Mouse (Mus musculus): ENCODE measurements around the gene Mrps12. TPM values are rescaled to one million over a fixed set of nuclear protein-coding genes. Genes with fewer than 3 reads are reported as not detected.

The Mrps12 gene
- total and polyA plus RNA-seq, 2 experiments from 2014 or later = 66.4 to 111 TPM

- Histone ChIP-seq H3K4me1 (ENCODE audit: insufficient read depth, low read length) (peaks cover 16% of the 10 kb centered on the region), H3K36me3 (ENCODE audit: insufficient read depth, low read length) (peaks cover 12% of the 10 kb centered on the region), H3K4me2 (ENCODE audit: low read depth, low read length) (peak overlapping the region; percentile 76), H3K9me3 (ENCODE audit: low read length) (no peaks in the 10 kb centered on the region), H3K9ac (replicated peaks; ENCODE audit: low read length) (peak overlapping the region; percentile 69; the same call in 1 of the 2 replicates), H3K27me3 (ENCODE audit: insufficient read depth, low read length) (no peaks in the 10 kb centered on the region), H3K27ac (no peak overlapping the region), H3K4me3 (ENCODE audit: low read length) (peak overlapping the region; percentile 81)
- ATAC-seq (no peak), DNase-seq (ENCODE audit: low spot score) (no peak)
- no peak for TF ChIP-seq CTCF (IDR thresholded peaks at IDR 0.05; ENCODE audit: low read depth)
- 85% methylated on average over 6 of the region's 6 CpGs for WGBS
These were observed 23.6 kb upstream of the Mrps12 start for GRCm38 (mm10) chr7:28765211-28765610.

- Histone ChIP-seq H3K36me3 (ENCODE audit: insufficient read depth, low read length) (peaks cover 21% of the 10 kb centered on the region), H3K9ac (replicated peaks; ENCODE audit: low read length) (no peak overlapping the region), H3K4me3 (ENCODE audit: low read length) (no peak overlapping the region), H3K4me2 (ENCODE audit: low read depth, low read length) (no peak overlapping the region), H3K4me1 (ENCODE audit: insufficient read depth, low read length) (peaks cover 12% of the 10 kb centered on the region; the same call in 1 of the 2 replicates), H3K9me3 (ENCODE audit: low read length) (no peaks in the 10 kb centered on the region), H3K27ac (no peak overlapping the region), H3K27me3 (ENCODE audit: insufficient read depth, low read length) (no peaks in the 10 kb centered on the region)
- ATAC-seq = no peak
- no peak for DNase-seq (ENCODE audit: low spot score)
- 94% methylated on average over 9 of the region's 9 CpGs for WGBS
- no peak for TF ChIP-seq CTCF (IDR thresholded peaks at IDR 0.05; ENCODE audit: low read depth)
These were observed 20.3 kb upstream of the Mrps12 start for GRCm38 (mm10) chr7:28761907-28762306.

- Histone ChIP-seq H3K27ac (no peak overlapping the region), H3K36me3 (ENCODE audit: insufficient read depth, low read length) (peaks cover 21% of the 10 kb centered on the region), H3K4me1 (ENCODE audit: insufficient read depth, low read length) (no peaks in the 10 kb centered on the region), H3K4me3 (ENCODE audit: low read length) (no peak overlapping the region), H3K9ac (replicated peaks; ENCODE audit: low read length) (no peak overlapping the region), H3K27me3 (ENCODE audit: insufficient read depth, low read length) (0 out of 2 replicates have a peak, but pooled peaks cover 4% of the 10 kb centered on the region), H3K9me3 (ENCODE audit: low read length) (no peaks in the 10 kb centered on the region), H3K4me2 (ENCODE audit: low read depth, low read length) (no peak overlapping the region)
- no peak for DNase-seq (ENCODE audit: low spot score)
- no peak for TF ChIP-seq CTCF (IDR thresholded peaks at IDR 0.05; ENCODE audit: low read depth)
- 83% methylated on average over 13 of the region's 13 CpGs for WGBS
- no peak for ATAC-seq
These were observed 17.0 kb upstream of the Mrps12 start for GRCm38 (mm10) chr7:28758623-28759022.

- Histone ChIP-seq H3K9ac (replicated peaks; ENCODE audit: low read length) (peak within 1 kb of the TSS; percentile 15; the same call in 1 of the 2 replicates), H3K27ac (no peak within 1 kb of the TSS), H3K4me1 (ENCODE audit: insufficient read depth, low read length) (no peaks in the 10 kb centered on the region), H3K4me2 (ENCODE audit: low read depth, low read length) (peak within 1 kb of the TSS; percentile 48), H3K27me3 (ENCODE audit: insufficient read depth, low read length) (0 out of 2 replicates have a peak, but pooled peaks cover 4% of the 10 kb centered on the region), H3K4me3 (ENCODE audit: low read length) (peak within 1 kb of the TSS; percentile 12; the same call in 1 of the 2 replicates), H3K9me3 (ENCODE audit: low read length) (no peaks in the 10 kb centered on the region), H3K36me3 (ENCODE audit: insufficient read depth, low read length) (peaks cover 13% of the 10 kb centered on the region)
- ATAC-seq (peak; percentile 51; the same call in 1 of the 2 replicates), DNase-seq (ENCODE audit: low spot score) (no peak)
- WGBS = 5% methylated on average over 15 of the region's 17 CpGs
- TF ChIP-seq CTCF (IDR thresholded peaks at IDR 0.05; ENCODE audit: low read depth) = no peak
These were observed 14.5 kb upstream of the Mrps12 start, which contains the start of gene Ccer2 for GRCm38 (mm10) chr7:28756079-28756478. Gene Ccer2 (plus strand): TSS chr7:28756174.

- H3K9me3 ChIP-seq (ENCODE audit: low read length) = no peaks in the 10 kb centered on the region
- peak; percentile 54; the same call in 1 of the 2 replicates for ATAC-seq
- H3K27ac ChIP-seq = no peak overlapping the region
- no peaks in the 10 kb centered on the region for H3K4me1 ChIP-seq (ENCODE audit: insufficient read depth, low read length)
- no peak overlapping the region for H3K4me3 ChIP-seq (ENCODE audit: low read length)
- 95% methylated on average over 7 of the region's 7 CpGs for WGBS
- no peak for TF ChIP-seq CTCF (IDR thresholded peaks at IDR 0.05; ENCODE audit: low read depth)
- DNase-seq (ENCODE audit: low spot score) = no peak
- no peak overlapping the region for H3K4me2 ChIP-seq (ENCODE audit: low read depth, low read length)
- H3K9ac ChIP-seq (replicated peaks; ENCODE audit: low read length) = no peak overlapping the region
- no peaks in the 10 kb centered on the region for H3K27me3 ChIP-seq (ENCODE audit: insufficient read depth, low read length)
- H3K36me3 ChIP-seq (ENCODE audit: insufficient read depth, low read length) = 0 out of 2 replicates have a peak, but pooled peaks cover 5% of the 10 kb centered on the region
These were observed 8.3 kb upstream of the Mrps12 start for GRCm38 (mm10) chr7:28749935-28750334.

GRCm38 (mm10) chr7:28741368-28741708, 282 bp downstream of the Mrps12 start:
- TF ChIP-seq CTCF (IDR thresholded peaks at IDR 0.05; ENCODE audit: low read depth) = no peak
- DNase-seq (ENCODE audit: low spot score) (no peak), ATAC-seq (no peak; the same call in 1 of the 2 replicates)
- H3K27me3 ChIP-seq (ENCODE audit: insufficient read depth, low read length) = no peaks in the 10 kb centered on the region
- 0 out of 2 replicates have a peak, but pooled peaks cover 5% of the 10 kb centered on the region for H3K36me3 ChIP-seq (ENCODE audit: insufficient read depth, low read length)
- H3K9me3 ChIP-seq (ENCODE audit: low read length) = no peaks in the 10 kb centered on the region
- peak overlapping the region; percentile 60 for H3K9ac ChIP-seq (replicated peaks; ENCODE audit: low read length)
- H3K27ac ChIP-seq = peak overlapping the region; percentile 79
- WGBS = under 1% methylated on average over 13 of the region's 13 CpGs
- peaks cover 9% of the 10 kb centered on the region; the same call in 1 of the 2 replicates for H3K4me1 ChIP-seq (ENCODE audit: insufficient read depth, low read length)
- H3K4me2 ChIP-seq (ENCODE audit: low read depth, low read length) = peak overlapping the region; percentile 69
- peak overlapping the region; percentile 71 for H3K4me3 ChIP-seq (ENCODE audit: low read length)

- peak overlapping the region; percentile 69 for H3K4me2 ChIP-seq (ENCODE audit: low read depth, low read length)
- no peak for DNase-seq (ENCODE audit: low spot score)
- peak overlapping the region; percentile 71 for H3K4me3 ChIP-seq (ENCODE audit: low read length)
- H3K27ac ChIP-seq = peak overlapping the region; percentile 79; the same call in 1 of the 2 replicates
- 0 out of 2 replicates have a peak, but pooled peaks have one; percentile 25 for TF ChIP-seq CTCF (IDR thresholded peaks at IDR 0.05; ENCODE audit: low read depth)
- H3K27me3 ChIP-seq (ENCODE audit: insufficient read depth, low read length) = no peaks in the 10 kb centered on the region
- ATAC-seq = no peak
- 0 out of 2 replicates have a peak, but pooled peaks cover 2% of the 10 kb centered on the region for H3K36me3 ChIP-seq (ENCODE audit: insufficient read depth, low read length)
- H3K9ac ChIP-seq (replicated peaks; ENCODE audit: low read length) = peak overlapping the region; percentile 60
- H3K9me3 ChIP-seq (ENCODE audit: low read length) = no peaks in the 10 kb centered on the region
- peaks cover 9% of the 10 kb centered on the region; the same call in 1 of the 2 replicates for H3K4me1 ChIP-seq (ENCODE audit: insufficient read depth, low read length)
- WGBS = 41% methylated on average over 9 of the region's 9 CpGs
These were observed 671 bp downstream of the Mrps12 start for GRCm38 (mm10) chr7:28740949-28741348.

Measured in hindbrain, postnatal 0 days (tissue).